Mouse (Mus musculus) skeletal muscle tissue, adult 2 months (tissue): ENCODE measurements around the gene Syngr2.

Experiments
- DNase-seq: peaks from one replicate; pipeline ENCODE4 v3.0.0-alpha.2; 2012; ENCODE audit warnings: low read depth, low spot score

Syngr2 gene

GRCm38 (mm10) chr11:117810401-117811046, 1.1 kb downstream of the Syngr2 start:
- DNase-seq = peak; percentile 82

- DNase-seq = no peak
These were observed 4.4 kb downstream of the Syngr2 start for GRCm38 (mm10) chr11:117813867-117814266.

- DNase-seq = no peak
These were observed 5.4 kb downstream of the Syngr2 start for GRCm38 (mm10) chr11:117814704-117815366.

- DNase-seq = peak; percentile 74
These were observed 6.4 kb downstream of the Syngr2 start for GRCm38 (mm10) chr11:117815850-117816249.

- DNase-seq = no peak
These were observed 7.0 kb downstream of the Syngr2 start for GRCm38 (mm10) chr11:117816389-117816996.

- DNase-seq = peak; percentile 94
These were observed 9.6 kb downstream of the Syngr2 start for GRCm38 (mm10) chr11:117819095-117819494.

GRCm38 (mm10) chr11:117820173-117820572, 10.7 kb downstream of the Syngr2 start:
- no peak for DNase-seq

GRCm38 (mm10) chr11:117821868-117822267, 12.4 kb downstream of the Syngr2 start:
- DNase-seq = no peak

GRCm38 (mm10) chr11:117822728-117823241, 13.3 kb downstream of the Syngr2 start:
- no peak for DNase-seq

- DNase-seq = no peak
These were observed 13.9 kb downstream of the Syngr2 start for GRCm38 (mm10) chr11:117823411-117823810.

GRCm38 (mm10) chr11:117824060-117824969, 14.8 kb downstream of the Syngr2 start:
- peak; percentile 78 for DNase-seq

GRCm38 (mm10) chr11:117825333-117826101, 16.0 kb downstream of the Syngr2 start, which contains the start of the genes Afmid and Tk1:
TSS of gene Afmid (plus strand) at chr11:117825924.
TSS of gene Tk1 (minus strand) at chr11:117826092.
- no peak for DNase-seq

- no peak for DNase-seq
These were observed 16.7 kb downstream of the Syngr2 start for GRCm38 (mm10) chr11:117826164-117826563.

GRCm38 (mm10) chr11:117826916-117827315, 17.4 kb downstream of the Syngr2 start:
- DNase-seq = no peak

GRCm38 (mm10) chr11:117827386-117827785, 17.9 kb downstream of the Syngr2 start:
- DNase-seq = no peak

- no peak for DNase-seq
These were observed 18.9 kb downstream of the Syngr2 start for GRCm38 (mm10) chr11:117828149-117828887.

- no peak for DNase-seq
These were observed 19.6 kb downstream of the Syngr2 start for GRCm38 (mm10) chr11:117828888-117829604.

- DNase-seq = no peak
These were observed 20.3 kb downstream of the Syngr2 start for GRCm38 (mm10) chr11:117829671-117830215.

- no peak for DNase-seq
These were observed 20.9 kb downstream of the Syngr2 start for GRCm38 (mm10) chr11:117830401-117830800.
